17 mouse cellular contexts compared by ENCODE assay signal in genomic region chr13:53232419-53232818, GRCm38 (mm10). TPM values are rescaled to one million over a fixed set of nuclear protein-coding genes. Genes with fewer than 3 reads are reported as not detected.
DNase-seq lines count a peak whose midpoint lies in the region; ATAC-seq and TF ChIP-seq lines count a peak whose summit lies in the region.
"Had no signal": no experiment of that assay in that cellular context is flagged by ENCODE, and none has a peak within 500 bp of the region (broad histone marks: within the 10 kb centered on the region; RNA-seq: fewer than 3 reads in every experiment).

No protein-coding gene starts in this region.

- 54% methylated on average over 7 of the region's 7 CpGs for WGBS in lung, postnatal 0 days

- no peak for TF ChIP-seq CTCF in lung, postnatal 0 days (IDR thresholded peaks at IDR 0.05)
- no peak for TF ChIP-seq CTCF in embryonic fibroblast, embryonic 13.5 days (IDR thresholded peaks at IDR 0.05; ENCODE audit: borderline replicate concordance, insufficient read depth, low read length)
- TF ChIP-seq CTCF in gastrocnemius, adult 2 months (IDR thresholded peaks at IDR 0.05), result no peak

- intact Hi-C loops in gastrocnemius, adult 2 months (cut with DNase I), result no loop called here

- H3K9ac ChIP-seq in lung, postnatal 0 days (replicated peaks; ENCODE audit: low read depth), result no peak overlapping the region
- H3K9ac ChIP-seq: hindbrain, embryonic 12.5 days; lung, embryonic 15.5 days had no signal

- H3K4me1 ChIP-seq in lung, postnatal 0 days (ENCODE audit: insufficient read depth, low read depth, low read length), result no peaks in the 10 kb centered on the region; the same call in 1 of the 2 replicates
- H3K4me1 ChIP-seq in embryonic fibroblast, embryonic 13.5 days (ENCODE audit: control insufficient read depth, insufficient read depth, low read length), result peaks cover 13% of the 10 kb centered on the region

- peak; percentile 26 for DNase-seq in lung, postnatal 0 days (ENCODE audit: low spot score)
- no peak for DNase-seq in lung, postnatal 25 days (ENCODE audit: low spot score)
- peak; percentile 55 for DNase-seq in embryo, embryonic 10.5 days (ENCODE audit: low spot score)
- DNase-seq in adrenal gland, adult (ENCODE audit: inconsistent age in 2 of 2, low spot score in 1 of 2), result no peak
- DNase-seq in gastrocnemius, adult 2 months, result no peak
- no peak for DNase-seq in thymus, postnatal 25 days
- DNase-seq: cerebellum, adult 18-20 months; kidney, adult 2 months; right cerebral cortex, adult 18-20 months had no signal

- TF ChIP-seq POLR2A in embryonic fibroblast, embryonic 13.5 days (IDR thresholded peaks at IDR 0.05; ENCODE audit: low read depth, low read length), result no peak

- H3K4me2 ChIP-seq in lung, postnatal 0 days (replicated peaks; ENCODE audit: low read depth, low read length), result no peak overlapping the region
- H3K4me2 ChIP-seq: hindbrain, embryonic 12.5 days; liver, embryonic 11.5 days; lung, embryonic 15.5 days had no signal

- ATAC-seq in lung, postnatal 0 days, result no peak
- ATAC-seq: Patski had no signal

- no peak overlapping the region for H3K4me3 ChIP-seq in lung, postnatal 0 days (ENCODE audit: low read depth, low read length)
- no peak overlapping the region for H3K4me3 ChIP-seq in embryonic fibroblast, embryonic 13.5 days (ENCODE audit: insufficient read depth, low read length)
- H3K4me3 ChIP-seq in gastrocnemius, adult 2 months, result no peak overlapping the region
- H3K4me3 ChIP-seq: hindbrain, embryonic 12.5 days; lung, embryonic 15.5 days had no signal

- no peak for TF ChIP-seq EP300 in lung, postnatal 0 days (IDR thresholded peaks at IDR 0.05)

- no peaks in the 10 kb centered on the region for H3K27me3 ChIP-seq in lung, postnatal 0 days (replicated peaks; ENCODE audit: insufficient read depth, low read length)
- H3K27me3 ChIP-seq: CH12.LX; hindbrain, embryonic 12.5 days; lung, embryonic 15.5 days had no signal

- no peaks in the 10 kb centered on the region for H3K9me3 ChIP-seq in lung, postnatal 0 days (ENCODE audit: low read length)
- H3K9me3 ChIP-seq: hindbrain, embryonic 12.5 days; lung, embryonic 15.5 days had no signal

- H3K36me3 ChIP-seq in lung, postnatal 0 days (ENCODE audit: insufficient read depth, low read length), result no peaks in the 10 kb centered on the region
- H3K36me3 ChIP-seq: hindbrain, embryonic 12.5 days; lung, embryonic 15.5 days had no signal

- no peak overlapping the region for H3K27ac ChIP-seq in lung, postnatal 0 days (ENCODE audit: low read length)
- peak overlapping the region; percentile 29 for H3K27ac ChIP-seq in embryonic fibroblast, embryonic 13.5 days (ENCODE audit: insufficient read depth, low read length)
- no peak overlapping the region for H3K27ac ChIP-seq in gastrocnemius, adult 2 months
- H3K27ac ChIP-seq: hindbrain, embryonic 12.5 days; lung, embryonic 15.5 days had no signal

RNA-seq across cellular contexts. Expression of gene Ror2, which starts 53.5 kb away (rescaled TPM):
- 5.3 and 5.5 TPM in 2 replicates for polyA plus RNA-seq in lung, postnatal 0 days (2015; fragmentation: Nextera tagmentation; extraction: Ambion mirVana)
- 21.4 and 27.2 TPM in 2 replicates for polyA plus RNA-seq in embryonic fibroblast, embryonic 13.5 days (2011; ENCODE audit: insufficient read length, low read depth, missing spikeins)
- under 1 TPM; 0.20 to 0.84 TPM for total RNA-seq in gastrocnemius, adult 2 months (2021)
- total RNA-seq: common myeloid progenitor, adult 5-6 weeks; megakaryocyte-erythroid progenitor cell, adult 5-6 weeks had no signal
- polyA plus RNA-seq: Patski had no signal

Comparison
In these comparisons a context has a peak if more than half of its experiments do, and no peak if none do; other contexts are left out.
1. DNase-seq: peak in lung, postnatal 0 days (single experiment) and embryo, embryonic 10.5 days (single experiment); none in lung, postnatal 25 days (single experiment), adrenal gland, adult (0 of 2), gastrocnemius, adult 2 months (single experiment) and thymus, postnatal 25 days (single experiment).